Mouse (Mus musculus) frontal cortex, adult 2 months (tissue): ENCODE measurements around the gene Trim50. TPM values are rescaled to one million over a fixed set of nuclear protein-coding genes. Genes with fewer than 3 reads are reported as not detected.
A peak's percentile ranks its signal among the peaks of the same experiment; 100 is the strongest.

ENCODE experiments used
- DNase-seq, 2 experiments: peaks; one replicate each; pipeline ENCODE4 v3.0.0; 2022; ENCODE audit warnings: low spot score in 1 of 2; ENCODE audit errors: extremely low spot score in 1 of 2
- polyA plus RNA-seq: library from polyadenylated mRNA; depleted of rRNA; stranded (reverse); fragments of >200 nt; gene quantifications from 2 replicates; pipeline ENCODE4 v1.2.3, GENCODE M21; 2012; rRNA removed

The Trim50 gene
- polyA plus RNA-seq: not detected in 2 replicates

- no peak for DNase-seq
These were observed at the start of gene Trim50 for GRCm38 (mm10) chr5:135352995-135353394. Trim50 (plus strand) TSS chr5:135353295.

GRCm38 (mm10) chr5:135306321-135306965, 46.7 kb upstream of the Trim50 start:
- no peak for DNase-seq

GRCm38 (mm10) chr5:135316177-135316576, 36.9 kb upstream of the Trim50 start:
- no peak for DNase-seq

- DNase-seq: peak in 1 of 2 experiments; percentile 4
These were observed 33.2 kb upstream of the Trim50 start for GRCm38 (mm10) chr5:135319856-135320255.

GRCm38 (mm10) chr5:135322197-135322596, 30.9 kb upstream of the Trim50 start:
- DNase-seq: no peak

- DNase-seq: no peak
These were observed 26.9 kb upstream of the Trim50 start for GRCm38 (mm10) chr5:135326121-135326659.

- DNase-seq: no peak
These were observed 23.6 kb upstream of the Trim50 start for GRCm38 (mm10) chr5:135329471-135329870.

- no peak for DNase-seq
These were observed 22.9 kb upstream of the Trim50 start for GRCm38 (mm10) chr5:135330201-135330600.

- no peak for DNase-seq
These were observed 21.9 kb upstream of the Trim50 start for GRCm38 (mm10) chr5:135331161-135331560.

- DNase-seq: no peak
These were observed 15.5 kb upstream of the Trim50 start for GRCm38 (mm10) chr5:135337575-135337974.

- no peak for DNase-seq
These were observed 7.1 kb upstream of the Trim50 start for GRCm38 (mm10) chr5:135345989-135346388.

- DNase-seq: no peak
These were observed 6.7 kb upstream of the Trim50 start for GRCm38 (mm10) chr5:135346430-135346829.

- no peak for DNase-seq
These were observed 5.5 kb upstream of the Trim50 start for GRCm38 (mm10) chr5:135347511-135348011.

GRCm38 (mm10) chr5:135349862-135350261, 3.2 kb upstream of the Trim50 start, which contains the start of gene Fkbp6:
Fkbp6 (minus strand) TSS chr5:135350044.
- no peak for DNase-seq

GRCm38 (mm10) chr5:135351606-135352005, 1.5 kb upstream of the Trim50 start:
- no peak for DNase-seq

GRCm38 (mm10) chr5:135353564-135353963, 469 bp downstream of the Trim50 start:
- no peak for DNase-seq

GRCm38 (mm10) chr5:135356090-135356489, 3.0 kb downstream of the Trim50 start:
- DNase-seq: no peak

GRCm38 (mm10) chr5:135357556-135357955, 4.5 kb downstream of the Trim50 start:
- no peak for DNase-seq

- no peak for DNase-seq
These were observed 6.7 kb downstream of the Trim50 start for GRCm38 (mm10) chr5:135359772-135360171.

GRCm38 (mm10) chr5:135362572-135362971, 9.5 kb downstream of the Trim50 start:
- no peak for DNase-seq

- DNase-seq: no peak
These were observed 10.4 kb downstream of the Trim50 start for GRCm38 (mm10) chr5:135363540-135363939.

- peak in 1 of 2 experiments; percentile 37 for DNase-seq
These were observed 14.7 kb downstream of the Trim50 start for GRCm38 (mm10) chr5:135367841-135368240.
